Mouse (Mus musculus) C2C12 (cell line): ENCODE measurements around the gene Elovl2. TPM values are rescaled to one million over a fixed set of nuclear protein-coding genes. Genes with fewer than 3 reads are reported as not detected.

Experiments used
- H3K27me3 ChIP-seq: one replicate; pipeline ENCODE4 v1.6.1; 2011; ENCODE audit not compliant: control insufficient read depth, insufficient read depth, insufficient read length
- H3K36me3 ChIP-seq: one replicate; pipeline ENCODE4 v1.6.1; 2011; ENCODE audit not compliant: control insufficient read depth, insufficient read depth
- H3K4me3 ChIP-seq: one replicate; pipeline ENCODE4 v1.5.1; 2011; ENCODE audit warnings: mild to moderate bottlenecking, control low read depth; ENCODE audit not compliant: poor library complexity, insufficient read depth, severe bottlenecking
- H3K79me2 ChIP-seq: one replicate; pipeline ENCODE4 v1.6.1; 2011; ENCODE audit not compliant: control insufficient read depth, insufficient read depth
- H3K79me3 ChIP-seq: one replicate; pipeline ENCODE4 v1.6.1; 2011; ENCODE audit warnings: low read depth, control low read depth
- H3ac ChIP-seq: one replicate; pipeline ENCODE3; 2011; ENCODE audit warnings: low read depth; ENCODE audit not compliant: control insufficient read depth, insufficient read length
- CEBPB ChIP-seq: IDR thresholded peaks from one replicate; pipeline ENCODE4 v1.6.1; 2011; ENCODE audit warnings: low read depth, mild to moderate bottlenecking, control low read depth, moderate library complexity
- CTCF ChIP-seq: IDR thresholded peaks from one replicate; pipeline ENCODE4 v1.5.1; 2011; ENCODE audit not compliant: control insufficient read depth, insufficient read depth, insufficient read length
- FOSL1 ChIP-seq: IDR thresholded peaks from one replicate; pipeline ENCODE4 v1.8.0; 2011; ENCODE audit warnings: mild to moderate bottlenecking, low read length; ENCODE audit not compliant: poor library complexity, insufficient read depth, severe bottlenecking
- MAX ChIP-seq: IDR thresholded peaks from one replicate; pipeline ENCODE4 v1.6.1; 2011; ENCODE audit warnings: mild to moderate bottlenecking, control low read depth
- MYOD1 ChIP-seq: IDR thresholded peaks from one replicate; pipeline ENCODE4 v1.6.1; 2011; ENCODE audit warnings: low read depth; ENCODE audit not compliant: control insufficient read depth, insufficient read length
- MYOG ChIP-seq: IDR thresholded peaks from one replicate; pipeline ENCODE4 v1.6.1; 2011; ENCODE audit not compliant: control insufficient read depth, insufficient read length; ENCODE audit errors: extremely low read depth
- USF1 ChIP-seq: IDR thresholded peaks from one replicate; pipeline ENCODE4 v1.6.1; 2011; ENCODE audit warnings: low read depth, mild to moderate bottlenecking, control low read depth, moderate library complexity
- polyA plus RNA-seq: library from polyadenylated mRNA; unstranded; fragments of >200 nt; fragmentation: generic; extraction: Trizol; gene quantifications from one replicate; pipeline ENCODE4 v1.2.1, GENCODE M21; 2012; ENCODE audit warnings: missing spikeins

The Elovl2 gene
- polyA plus RNA-seq, 1 experiment = not detected

DNA sequence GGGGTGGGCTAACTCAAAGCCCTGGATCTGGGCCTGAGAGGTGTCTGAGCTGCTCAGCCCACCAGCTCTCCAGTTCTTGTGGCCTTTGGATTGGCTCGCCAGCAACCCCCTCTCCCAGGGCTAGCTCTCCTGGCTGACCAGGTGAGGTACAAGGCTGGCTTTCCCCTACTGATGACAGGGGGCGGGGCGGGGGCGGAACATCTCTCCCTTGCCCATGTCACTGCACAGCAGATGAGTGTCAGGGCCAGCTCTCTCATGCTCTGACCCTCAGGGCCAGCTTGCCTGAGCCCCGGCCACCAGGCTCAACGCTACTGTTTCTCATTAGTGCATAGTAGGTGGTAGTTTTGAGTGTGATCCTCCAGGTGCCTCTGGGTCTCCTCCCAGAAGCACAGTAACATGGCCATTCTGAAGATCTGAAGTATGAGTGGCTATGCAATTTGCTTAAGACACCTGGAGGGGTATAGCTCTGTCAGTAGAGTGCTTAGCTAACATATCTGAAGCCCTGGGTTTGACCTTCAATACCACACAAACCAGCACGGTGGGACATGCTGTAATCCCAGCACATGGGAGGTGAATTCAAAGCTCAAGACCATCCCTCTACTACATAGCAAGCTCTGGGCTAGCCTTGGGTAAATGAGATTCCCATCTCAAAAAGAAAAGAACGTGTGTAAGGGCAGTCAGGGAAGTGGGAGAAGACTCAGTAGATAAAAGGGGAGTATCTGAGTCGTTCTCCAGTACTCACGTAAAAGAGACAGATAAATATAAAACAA lies 18.0 kb upstream of the Elovl2 start:
- no peak for TF ChIP-seq MYOG
- no peak for TF ChIP-seq MYOD1
- Histone ChIP-seq H3K36me3 (no peaks in the 10 kb centered on the region), H3K4me3 (no peak overlapping the region), H3K79me3 (no peaks in the 10 kb centered on the region), H3K27me3 (peaks cover 47% of the 10 kb centered on the region), H3ac (no peak overlapping the region), H3K79me2 (no peaks in the 10 kb centered on the region)

DNA sequence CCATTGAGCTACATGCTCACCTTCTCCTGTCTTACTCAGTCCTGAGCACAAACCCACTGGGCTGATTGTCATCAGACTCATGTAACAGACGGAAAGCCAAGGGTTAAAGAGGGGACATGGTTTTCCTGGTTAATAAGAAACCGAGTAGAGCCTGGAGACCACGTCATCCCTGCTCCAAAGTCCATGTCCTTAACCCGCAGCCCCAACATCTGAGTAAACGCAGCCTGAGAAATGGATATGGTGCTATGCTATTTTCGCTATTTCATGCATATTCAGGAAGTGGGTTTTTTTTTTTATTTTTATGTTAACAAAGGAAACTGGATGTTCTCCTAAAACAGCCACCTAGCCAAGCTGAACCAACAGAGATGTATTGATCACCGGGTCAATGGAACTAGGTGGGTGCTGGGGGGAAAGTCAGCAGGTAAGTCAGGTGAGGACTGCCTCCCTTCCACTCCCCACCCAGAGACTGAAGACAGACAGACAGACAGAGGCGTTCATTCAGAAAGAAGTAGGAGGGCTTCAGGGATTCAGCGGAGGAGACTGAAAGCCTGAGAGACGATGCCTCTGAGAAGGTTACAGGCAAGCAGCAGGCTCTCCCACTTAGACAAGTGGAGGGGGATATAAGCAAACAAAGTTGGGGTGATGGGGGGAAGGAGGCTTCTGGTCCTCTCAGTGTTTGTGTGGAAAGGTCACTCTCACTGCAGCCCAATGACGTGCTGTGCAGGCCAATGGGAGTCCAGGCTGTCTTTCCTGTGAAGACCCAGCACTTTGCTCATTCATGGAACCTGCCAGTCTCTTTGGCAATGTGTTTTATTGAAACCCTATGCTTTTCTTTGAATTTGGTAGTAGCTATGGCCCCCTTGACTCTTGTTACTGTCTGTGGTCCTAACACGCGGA lies 15.9 kb upstream of the Elovl2 start:
- Histone ChIP-seq H3ac (no peak overlapping the region), H3K79me2 (no peaks in the 10 kb centered on the region), H3K27me3 (peaks cover 60% of the 10 kb centered on the region), H3K36me3 (no peaks in the 10 kb centered on the region), H3K79me3 (no peaks in the 10 kb centered on the region), H3K4me3 (no peak overlapping the region)
- no peak for TF ChIP-seq MAX
- no peak for TF ChIP-seq USF1
- TF ChIP-seq MYOG = no peak
- no peak for TF ChIP-seq FOSL1
- TF ChIP-seq MYOD1 = no peak
- no peak for TF ChIP-seq CTCF
- TF ChIP-seq CEBPB = no peak

DNA sequence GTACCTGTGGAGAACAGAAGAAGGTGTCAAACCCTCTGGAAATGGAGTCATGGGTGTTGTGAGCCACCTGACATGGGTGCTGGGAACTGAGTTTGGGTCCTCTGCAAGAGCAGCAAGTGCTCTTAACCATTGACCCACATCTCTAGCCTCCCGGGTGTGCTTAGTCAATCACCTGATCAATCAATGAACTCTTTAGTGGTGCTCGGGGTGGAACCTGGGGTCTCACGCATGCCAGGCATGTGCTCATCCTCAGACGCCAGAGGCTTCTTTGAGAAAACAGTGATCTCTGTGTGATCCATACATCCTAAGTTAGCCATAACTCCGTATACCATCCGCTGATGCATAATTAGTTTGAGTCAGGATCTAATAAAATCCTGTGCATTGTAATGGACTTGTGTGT lies 15.0 kb upstream of the Elovl2 start:
- TF ChIP-seq CTCF (no peak), CEBPB (no peak), FOSL1 (no peak), USF1 (no peak), MYOD1 (no peak), MAX (no peak), MYOG (no peak)
- Histone ChIP-seq H3K4me3 (no peak overlapping the region), H3K79me3 (no peaks in the 10 kb centered on the region)

DNA sequence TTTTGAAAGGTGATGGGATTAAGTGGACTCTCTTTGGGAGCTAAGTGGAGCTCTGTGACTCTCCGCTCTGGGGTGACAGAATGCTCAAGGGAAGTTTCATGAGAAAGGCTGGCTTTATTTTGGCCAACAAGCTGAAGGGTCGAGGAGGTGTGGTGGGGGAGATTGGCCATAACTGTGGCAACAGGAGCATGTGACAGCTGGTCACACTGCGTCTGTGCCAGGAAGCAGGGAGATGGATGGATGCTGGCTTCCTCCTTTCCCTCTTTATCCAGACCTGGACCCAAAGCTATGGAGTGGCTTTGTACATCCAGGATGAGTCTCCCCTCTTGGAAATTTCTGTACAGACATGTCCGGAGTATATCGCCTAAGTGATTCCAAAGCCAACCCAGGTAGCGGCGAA lies 13.0 kb upstream of the Elovl2 start:
- TF ChIP-seq USF1 (no peak), MAX (no peak), MYOG (no peak), MYOD1 (no peak), CTCF (no peak), CEBPB (no peak), FOSL1 (no peak)

More for the DNA sequence above, 15.0 kb upstream of the Elovl2 start:
- peaks cover 64% of the 10 kb centered on the region for H3K27me3 ChIP-seq
- no peak overlapping the region for H3ac ChIP-seq
- H3K36me3 ChIP-seq = no peaks in the 10 kb centered on the region
- no peaks in the 10 kb centered on the region for H3K79me2 ChIP-seq

DNA sequence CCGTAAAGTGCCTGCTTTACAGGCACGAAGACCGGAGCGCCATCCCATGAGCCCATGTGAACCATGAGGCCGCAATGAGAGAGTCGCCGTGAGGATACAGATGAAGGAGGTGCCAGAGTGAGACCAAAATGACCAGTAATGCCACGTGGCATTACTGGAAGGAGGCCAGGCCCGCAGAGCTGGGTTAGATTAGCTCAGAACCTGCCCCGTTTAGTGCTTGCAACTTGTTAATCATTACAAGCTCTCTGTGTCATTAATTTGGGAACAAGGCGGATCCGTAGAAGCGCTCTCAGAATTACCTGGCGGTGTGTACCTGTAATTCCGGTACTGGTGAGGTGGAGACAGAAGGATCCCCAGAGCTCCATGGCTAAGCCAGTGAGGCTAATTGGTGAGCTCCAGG lies 12.0 kb upstream of the Elovl2 start:
- H3K36me3 ChIP-seq = no peaks in the 10 kb centered on the region
- H3K4me3 ChIP-seq = no peak overlapping the region
- no peak for TF ChIP-seq FOSL1
- TF ChIP-seq CTCF = no peak
- no peak for TF ChIP-seq MYOG
- TF ChIP-seq USF1 = no peak
- TF ChIP-seq MAX = no peak
- TF ChIP-seq MYOD1 = no peak
- H3ac ChIP-seq = no peak overlapping the region
- no peaks in the 10 kb centered on the region for H3K79me2 ChIP-seq
- H3K27me3 ChIP-seq = peaks cover 67% of the 10 kb centered on the region
- H3K79me3 ChIP-seq = no peaks in the 10 kb centered on the region

More for the DNA sequence above, 13.0 kb upstream of the Elovl2 start:
- no peaks in the 10 kb centered on the region for H3K79me2 ChIP-seq
- peaks cover 69% of the 10 kb centered on the region for H3K27me3 ChIP-seq
- H3ac ChIP-seq = no peak overlapping the region
- no peak overlapping the region for H3K4me3 ChIP-seq
- H3K36me3 ChIP-seq = no peaks in the 10 kb centered on the region
- no peaks in the 10 kb centered on the region for H3K79me3 ChIP-seq
